Mouse (Mus musculus) stomach, embryonic 14.5 days (tissue): Measurements from ENCODE around the gene 1700061G19Rik. TPM values are rescaled to one million over a fixed set of nuclear protein-coding genes. Genes with fewer than 3 reads are reported as not detected.

Source experiments
- ATAC-seq: fragments of 200-750 bp; cut with Nextera tagmentation; 2 replicates; pipeline ENCODE4 v1.8.0; 2017; ENCODE audit warnings: low read depth, moderate TSS enrichment; ENCODE audit not compliant: insufficient number of reproducible peaks, insufficient read depth, low FRiP score
- H3K27ac ChIP-seq: fragments of 300-500 bp; sonication (generic); 2 replicates; pipeline ENCODE4 v1.5.1; 2014; ENCODE audit warnings: mild to moderate bottlenecking, low read length, moderate library complexity, mixed read lengths
- H3K27me3 ChIP-seq: fragments of 300-500 bp; sonication (generic); 2 replicates; pipeline ENCODE4 v1.6.1; 2014; ENCODE audit warnings: low read length, control low read depth, mixed read lengths; ENCODE audit not compliant: control insufficient read depth, insufficient read depth
- H3K36me3 ChIP-seq: fragments of 300-500 bp; sonication (generic); 2 replicates; pipeline ENCODE4 v1.6.1; 2014; ENCODE audit warnings: mild to moderate bottlenecking, control low read depth, low read length, moderate library complexity, mixed read lengths; ENCODE audit not compliant: control insufficient read depth, insufficient read depth
- H3K4me1 ChIP-seq: fragments of 300-500 bp; sonication (generic); 2 replicates; pipeline ENCODE4 v1.6.1; 2014; ENCODE audit warnings: low read length, control low read depth, mixed read lengths; ENCODE audit not compliant: control insufficient read depth, insufficient read depth
- H3K4me2 ChIP-seq: fragments of 300-500 bp; sonication (generic); replicated peaks from 2 replicates; pipeline ENCODE4 v1.6.1; 2014; ENCODE audit warnings: low read depth, low read length, control low read depth
- H3K4me3 ChIP-seq: fragments of 300-500 bp; sonication (generic); 2 replicates; pipeline ENCODE4 v1.5.1; 2014; ENCODE audit warnings: low read depth, low read length, control low read depth
- H3K9ac ChIP-seq: fragments of 300-500 bp; sonication (generic); replicated peaks from 2 replicates; pipeline ENCODE4 v1.6.1; 2014; ENCODE audit warnings: low read depth, mild to moderate bottlenecking, control low read depth, low read length, moderate library complexity, mixed read lengths
- H3K9me3 ChIP-seq: fragments of 300-500 bp; sonication (generic); 2 replicates; pipeline ENCODE4 v1.6.1; 2016; ENCODE audit warnings: low read depth, low read length, control low read depth; ENCODE audit not compliant: control insufficient read depth
- WGBS: fragments of 180-500 bp; shearing (Covaris S2); extraction: QIAGEN DNeasy Blood & Tissue Kit; methylation state at CpG from one replicate; pipeline ENCODE4 v1.1.7; 2014; 5-methylcytosine and 5-hydroxymethylcytosine counted together
- polyA plus RNA-seq: library from polyadenylated mRNA; unstranded; fragments of >200 nt; fragmentation: Nextera tagmentation; extraction: Ambion mirVana; gene quantifications from 2 replicates; pipeline ENCODE4 v1.2.1, GENCODE M21; 2014

Gene 1700061G19Rik
- polyA plus RNA-seq, 1 experiment from 2014 or later = 0.35 TPM

- H3K27ac ChIP-seq = no peak overlapping the region
- no peak overlapping the region for H3K4me2 ChIP-seq
- ATAC-seq = no peak
- no peak overlapping the region for H3K4me3 ChIP-seq
- H3K4me1 ChIP-seq = peaks cover 6% of the 10 kb centered on the region; the same call in 1 of the 2 replicates
- H3K27me3 ChIP-seq = no peaks in the 10 kb centered on the region
- H3K36me3 ChIP-seq = no peaks in the 10 kb centered on the region
- no peak overlapping the region for H3K9ac ChIP-seq
- 87% methylated on average over 8 of the region's 8 CpGs for WGBS
- no peaks in the 10 kb centered on the region for H3K9me3 ChIP-seq
These were observed 38.9 kb upstream of the 1700061G19Rik start for GRCm38 (mm10) chr17:56836336-56836735.

DNA sequence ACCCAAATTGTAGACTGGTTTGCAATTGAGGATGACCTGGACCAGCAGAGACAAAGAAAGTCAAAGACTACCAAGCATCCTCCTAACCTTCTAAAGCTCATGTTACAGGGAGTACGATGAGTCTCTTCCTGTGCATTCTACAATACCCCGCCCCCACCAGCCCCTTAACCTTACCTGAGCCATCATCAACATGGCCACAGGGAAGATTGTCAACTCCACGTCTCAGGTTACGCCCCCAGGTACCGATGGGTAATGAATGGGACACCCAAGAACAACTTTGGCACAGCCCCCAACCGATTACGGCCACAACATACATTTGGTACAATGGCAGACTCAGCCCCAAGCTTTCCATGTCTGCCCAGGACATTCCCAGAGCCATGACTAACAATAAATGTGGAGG, 34.8 kb upstream of the 1700061G19Rik start:
- no peak for ATAC-seq
- WGBS = 78% methylated on average over 7 of the region's 7 CpGs
- H3K4me2 ChIP-seq = no peak overlapping the region

DNA sequence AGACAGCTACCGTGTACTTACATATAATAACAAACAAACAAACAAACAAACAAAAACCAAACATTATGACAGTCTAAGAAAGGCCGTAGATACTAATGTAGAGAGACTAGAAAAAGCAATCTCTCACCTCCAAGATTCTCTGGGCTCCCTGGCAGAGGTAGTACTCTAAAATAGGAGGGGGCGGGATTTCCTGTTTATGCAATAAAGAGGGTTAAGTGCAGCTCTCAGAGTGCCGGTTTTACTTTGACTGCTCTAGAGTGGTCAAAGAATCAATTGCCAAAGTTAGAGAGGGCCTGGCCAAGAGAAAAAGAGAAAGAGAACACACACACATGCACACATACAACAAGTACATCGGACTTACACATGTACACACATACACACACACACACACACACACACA, 33.1 kb upstream of the 1700061G19Rik start:
- Histone ChIP-seq H3K9ac (no peak overlapping the region), H3K4me2 (no peak overlapping the region), H3K27me3 (no peaks in the 10 kb centered on the region), H3K9me3 (no peaks in the 10 kb centered on the region), H3K4me1 (no peaks in the 10 kb centered on the region), H3K36me3 (no peaks in the 10 kb centered on the region), H3K27ac (no peak overlapping the region), H3K4me3 (no peak overlapping the region)
- WGBS = 66% methylated on average over 5 of the region's 5 CpGs
- ATAC-seq = no peak

More for the DNA sequence above, 34.8 kb upstream of the 1700061G19Rik start:
- no peak overlapping the region for H3K4me3 ChIP-seq
- no peaks in the 10 kb centered on the region for H3K4me1 ChIP-seq
- H3K9ac ChIP-seq = no peak overlapping the region
- H3K27me3 ChIP-seq = no peaks in the 10 kb centered on the region
- no peaks in the 10 kb centered on the region for H3K36me3 ChIP-seq
- no peak overlapping the region for H3K27ac ChIP-seq
- no peaks in the 10 kb centered on the region for H3K9me3 ChIP-seq

DNA sequence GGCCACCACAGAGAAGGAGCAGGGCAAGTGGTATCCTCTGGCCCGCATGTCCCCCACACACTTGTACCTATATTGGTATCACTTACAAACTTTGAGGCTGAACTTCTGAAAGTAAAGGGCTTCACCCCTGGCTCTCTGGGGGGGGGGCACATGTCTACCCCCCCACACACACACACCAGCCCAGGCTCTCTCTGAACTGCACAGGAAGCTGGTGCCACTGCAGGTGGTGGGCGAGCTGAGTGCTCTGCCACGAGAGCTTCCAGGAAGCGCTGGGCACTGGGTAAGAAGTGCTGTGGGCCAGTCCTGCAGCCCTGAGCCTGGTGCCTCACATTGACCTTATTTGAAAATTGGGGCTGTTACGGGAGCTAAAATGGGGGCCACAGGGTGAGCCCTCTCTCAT, 31.6 kb upstream of the 1700061G19Rik start:
- Histone ChIP-seq H3K4me1 (no peaks in the 10 kb centered on the region), H3K27me3 (no peaks in the 10 kb centered on the region), H3K9me3 (no peaks in the 10 kb centered on the region), H3K9ac (no peak overlapping the region), H3K4me2 (no peak overlapping the region), H3K27ac (no peak overlapping the region), H3K4me3 (no peak overlapping the region), H3K36me3 (no peaks in the 10 kb centered on the region)
- 85% methylated on average over 5 of the region's 5 CpGs for WGBS
- no peak for ATAC-seq

- no peak for ATAC-seq
- WGBS = 81% methylated on average over 5 of the region's 5 CpGs
- Histone ChIP-seq H3K4me3 (no peak overlapping the region), H3K27ac (no peak overlapping the region), H3K4me1 (no peaks in the 10 kb centered on the region), H3K4me2 (no peak overlapping the region), H3K9ac (no peak overlapping the region), H3K27me3 (no peaks in the 10 kb centered on the region), H3K9me3 (no peaks in the 10 kb centered on the region), H3K36me3 (no peaks in the 10 kb centered on the region)
These were observed 26.5 kb upstream of the 1700061G19Rik start for GRCm38 (mm10) chr17:56848785-56849184.

DNA sequence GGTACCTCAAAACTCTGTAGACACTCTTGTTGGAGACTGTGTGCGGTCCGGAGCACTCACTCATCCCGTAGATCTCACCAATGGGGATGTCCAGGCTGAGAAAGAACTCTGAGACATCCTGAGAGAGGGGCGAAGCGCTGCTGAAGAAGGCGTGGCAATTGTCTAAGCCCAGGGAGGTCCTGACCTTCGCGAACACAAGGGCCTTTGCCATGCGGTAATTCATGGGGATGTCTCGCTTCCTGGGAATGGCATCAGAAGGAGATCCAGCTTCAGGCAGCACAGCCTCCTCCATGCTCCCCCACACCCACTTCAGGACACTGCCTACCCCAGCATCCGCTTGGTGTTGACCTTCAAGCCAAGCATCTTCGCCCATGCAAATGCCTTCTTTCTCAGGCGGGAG, 25.6 kb upstream of the 1700061G19Rik start:
- H3K4me1 ChIP-seq = no peaks in the 10 kb centered on the region
- no peak overlapping the region for H3K4me3 ChIP-seq
- no peaks in the 10 kb centered on the region for H3K9me3 ChIP-seq
- H3K27me3 ChIP-seq = no peaks in the 10 kb centered on the region
- ATAC-seq = no peak
- no peak overlapping the region for H3K27ac ChIP-seq
- no peak overlapping the region for H3K4me2 ChIP-seq
- H3K36me3 ChIP-seq = no peaks in the 10 kb centered on the region
- H3K9ac ChIP-seq = no peak overlapping the region
- WGBS = 78% methylated on average over 13 of the region's 13 CpGs

DNA sequence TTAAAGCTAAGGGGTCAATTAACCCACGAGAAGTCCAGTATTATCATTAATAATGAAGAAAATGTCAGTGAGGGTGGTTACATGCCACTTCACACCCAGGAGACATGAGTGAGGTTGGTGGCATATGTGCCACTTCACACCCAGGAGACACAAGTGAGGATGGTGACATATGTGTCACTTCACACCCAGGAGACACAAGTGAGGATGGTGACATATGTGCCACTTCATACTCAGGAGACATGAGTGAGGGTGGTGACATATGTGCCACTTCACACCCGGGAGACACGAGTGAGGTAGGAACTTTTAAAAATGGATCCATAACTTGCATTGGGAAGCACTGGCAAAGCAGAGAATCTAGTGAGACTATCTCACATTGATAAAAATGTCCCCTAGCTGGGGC, 24.1 kb upstream of the 1700061G19Rik start:
- Histone ChIP-seq H3K9me3 (no peaks in the 10 kb centered on the region), H3K4me2 (no peak overlapping the region), H3K27ac (no peak overlapping the region), H3K4me1 (no peaks in the 10 kb centered on the region), H3K36me3 (no peaks in the 10 kb centered on the region), H3K9ac (no peak overlapping the region), H3K27me3 (no peaks in the 10 kb centered on the region), H3K4me3 (no peak overlapping the region)
- 73% methylated on average over 3 of the region's 3 CpGs for WGBS
- no peak for ATAC-seq

DNA sequence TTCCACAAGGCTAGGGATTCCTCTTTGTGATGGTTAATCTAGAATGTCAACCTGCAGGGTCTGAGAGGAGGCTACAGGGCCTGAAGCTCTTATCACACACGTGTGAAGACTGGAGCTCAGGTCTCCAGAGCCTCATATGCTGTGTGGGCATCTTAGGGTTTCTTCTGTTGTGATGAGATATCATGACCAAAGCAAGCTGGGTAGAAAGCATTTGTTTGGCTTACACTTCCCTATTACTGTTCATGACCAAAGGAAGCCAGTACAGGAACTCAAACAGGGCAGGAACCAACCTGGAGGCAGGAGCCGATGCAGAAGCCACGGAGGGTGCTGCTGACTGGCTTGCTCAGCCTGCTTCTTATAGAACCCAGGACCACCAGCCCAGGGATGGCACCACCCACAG, 19.9 kb upstream of the 1700061G19Rik start:
- no peak for ATAC-seq
- no peak overlapping the region for H3K9ac ChIP-seq

GRCm38 (mm10) chr17:56858216-56858615, 17.1 kb upstream of the 1700061G19Rik start:
- 52% methylated on average over 4 of the region's 4 CpGs for WGBS
- no peak for ATAC-seq
- no peak overlapping the region for H3K27ac ChIP-seq

More for the DNA sequence above, 19.9 kb upstream of the 1700061G19Rik start:
- H3K27me3 ChIP-seq = no peaks in the 10 kb centered on the region
- no peaks in the 10 kb centered on the region for H3K36me3 ChIP-seq
- H3K27ac ChIP-seq = no peak overlapping the region
- no peak overlapping the region for H3K4me2 ChIP-seq
- 76% methylated on average over 3 of the region's 3 CpGs for WGBS
- H3K4me3 ChIP-seq = no peak overlapping the region
- H3K4me1 ChIP-seq = peaks cover 4% of the 10 kb centered on the region; the same call in 1 of the 2 replicates
- H3K9me3 ChIP-seq = no peaks in the 10 kb centered on the region

More at GRCm38 (mm10) chr17:56858216-56858615, 17.1 kb upstream of the 1700061G19Rik start:
- Histone ChIP-seq H3K9ac (no peak overlapping the region), H3K4me3 (no peak overlapping the region), H3K4me2 (no peak overlapping the region), H3K4me1 (peaks cover 4% of the 10 kb centered on the region; the same call in 1 of the 2 replicates), H3K27me3 (no peaks in the 10 kb centered on the region), H3K36me3 (no peaks in the 10 kb centered on the region), H3K9me3 (no peaks in the 10 kb centered on the region)
